Mouse (Mus musculus): ENCODE results near the gene Tmem89. TPM values are rescaled to one million over a fixed set of nuclear protein-coding genes. Genes with fewer than 3 reads are reported as not detected.

The Tmem89 gene
- polyA plus RNA-seq, 1 experiment = not detected

- Histone ChIP-seq H3K36me3 (ENCODE audit: control insufficient read depth, insufficient read depth) (peaks cover 51% of the 10 kb centered on the region), H3K4me3 (ENCODE audit: insufficient read depth, poor library complexity, severe bottlenecking) (no peak overlapping the region), H3K79me3 (ENCODE audit: low read depth) (peaks cover 3% of the 10 kb centered on the region), H3K27me3 (ENCODE audit: control insufficient read depth, insufficient read depth, insufficient read length) (no peaks in the 10 kb centered on the region), H3K79me2 (ENCODE audit: control insufficient read depth, insufficient read depth) (peaks cover 15% of the 10 kb centered on the region), H3ac (ENCODE audit: control insufficient read depth, insufficient read length, low read depth) (no peak overlapping the region)
- TF ChIP-seq MYOG (IDR thresholded peaks at IDR 0.05; ENCODE audit: control insufficient read depth, extremely low read depth, insufficient read length) (no peak), MAX (IDR thresholded peaks at IDR 0.05) (no peak), CTCF (IDR thresholded peaks at IDR 0.05; ENCODE audit: control insufficient read depth, insufficient read depth, insufficient read length) (no peak), MYOD1 (IDR thresholded peaks at IDR 0.05; ENCODE audit: control insufficient read depth, insufficient read length, low read depth) (no peak)
Observed at GRCm38 (mm10) chr9:108949967-108950728, 35.7 kb downstream of the Tmem89 start.

GRCm38 (mm10) chr9:108953081-108953636 lies 38.7 kb downstream of the Tmem89 start, which contains the start of gene Col7a1:
Gene Col7a1, plus strand, starts transcription at chr9:108953586.
- Histone ChIP-seq H3K4me3 (ENCODE audit: insufficient read depth, poor library complexity, severe bottlenecking) (peak within 1 kb of the TSS; percentile 37), H3ac (ENCODE audit: control insufficient read depth, insufficient read length, low read depth) (peak within 1 kb of the TSS; percentile 57)
- TF ChIP-seq FOSL1 (IDR thresholded peaks at IDR 0.05; ENCODE audit: insufficient read depth, low read length, poor library complexity, severe bottlenecking) (peak; percentile 18), MYOD1 (IDR thresholded peaks at IDR 0.05; ENCODE audit: control insufficient read depth, insufficient read length, low read depth) (peak; percentile 91), MYOG (IDR thresholded peaks at IDR 0.05; ENCODE audit: control insufficient read depth, extremely low read depth, insufficient read length) (no peak)

GRCm38 (mm10) chr9:108955241-108955640 lies 40.8 kb downstream of the Tmem89 start:
- no peak overlapping the region for H3K4me3 ChIP-seq (ENCODE audit: insufficient read depth, poor library complexity, severe bottlenecking)
- H3K79me2 ChIP-seq (ENCODE audit: control insufficient read depth, insufficient read depth) = peaks cover 36% of the 10 kb centered on the region
- no peak overlapping the region for H3ac ChIP-seq (ENCODE audit: control insufficient read depth, insufficient read length, low read depth)
- peaks cover 23% of the 10 kb centered on the region for H3K36me3 ChIP-seq (ENCODE audit: control insufficient read depth, insufficient read depth)
- no peaks in the 10 kb centered on the region for H3K27me3 ChIP-seq (ENCODE audit: control insufficient read depth, insufficient read depth, insufficient read length)
- TF ChIP-seq MAX (IDR thresholded peaks at IDR 0.05) (no peak), MYOD1 (IDR thresholded peaks at IDR 0.05; ENCODE audit: control insufficient read depth, insufficient read length, low read depth) (no peak), CTCF (IDR thresholded peaks at IDR 0.05; ENCODE audit: control insufficient read depth, insufficient read depth, insufficient read length) (no peak), USF1 (IDR thresholded peaks at IDR 0.05; ENCODE audit: low read depth) (no peak), CEBPB (IDR thresholded peaks at IDR 0.05; ENCODE audit: low read depth) (no peak), FOSL1 (IDR thresholded peaks at IDR 0.05; ENCODE audit: insufficient read depth, low read length, poor library complexity, severe bottlenecking) (no peak), MYOG (IDR thresholded peaks at IDR 0.05; ENCODE audit: control insufficient read depth, extremely low read depth, insufficient read length) (no peak)
- peaks cover 5% of the 10 kb centered on the region for H3K79me3 ChIP-seq (ENCODE audit: low read depth)

More at GRCm38 (mm10) chr9:108953081-108953636, 38.7 kb downstream of the Tmem89 start, which contains the start of gene Col7a1:
- H3K27me3 ChIP-seq (ENCODE audit: control insufficient read depth, insufficient read depth, insufficient read length) = no peaks in the 10 kb centered on the region
- peaks cover 36% of the 10 kb centered on the region for H3K79me2 ChIP-seq (ENCODE audit: control insufficient read depth, insufficient read depth)
- peaks cover 36% of the 10 kb centered on the region for H3K36me3 ChIP-seq (ENCODE audit: control insufficient read depth, insufficient read depth)
- peaks cover 5% of the 10 kb centered on the region for H3K79me3 ChIP-seq (ENCODE audit: low read depth)

GRCm38 (mm10) chr9:108955846-108956245 lies 41.4 kb downstream of the Tmem89 start:
- Histone ChIP-seq H3K36me3 (ENCODE audit: control insufficient read depth, insufficient read depth) (peaks cover 28% of the 10 kb centered on the region), H3K79me3 (ENCODE audit: low read depth) (peaks cover 5% of the 10 kb centered on the region)

GRCm38 (mm10) chr9:108963577-108963976 lies 49.2 kb downstream of the Tmem89 start:
- Histone ChIP-seq H3K79me3 (ENCODE audit: low read depth) (no peaks in the 10 kb centered on the region), H3K36me3 (ENCODE audit: control insufficient read depth, insufficient read depth) (peaks cover 25% of the 10 kb centered on the region), H3K4me3 (ENCODE audit: insufficient read depth, poor library complexity, severe bottlenecking) (no peak overlapping the region), H3K79me2 (ENCODE audit: control insufficient read depth, insufficient read depth) (no peaks in the 10 kb centered on the region), H3ac (ENCODE audit: control insufficient read depth, insufficient read length, low read depth) (no peak overlapping the region), H3K27me3 (ENCODE audit: control insufficient read depth, insufficient read depth, insufficient read length) (no peaks in the 10 kb centered on the region)
- TF ChIP-seq MYOG (IDR thresholded peaks at IDR 0.05; ENCODE audit: control insufficient read depth, extremely low read depth, insufficient read length) (no peak), USF1 (IDR thresholded peaks at IDR 0.05; ENCODE audit: low read depth) (no peak), CTCF (IDR thresholded peaks at IDR 0.05; ENCODE audit: control insufficient read depth, insufficient read depth, insufficient read length) (no peak), MYOD1 (IDR thresholded peaks at IDR 0.05; ENCODE audit: control insufficient read depth, insufficient read length, low read depth) (no peak), MAX (IDR thresholded peaks at IDR 0.05) (no peak), CEBPB (IDR thresholded peaks at IDR 0.05; ENCODE audit: low read depth) (no peak), FOSL1 (IDR thresholded peaks at IDR 0.05; ENCODE audit: insufficient read depth, low read length, poor library complexity, severe bottlenecking) (no peak)

More at GRCm38 (mm10) chr9:108955846-108956245, 41.4 kb downstream of the Tmem89 start:
- H3K4me3 ChIP-seq (ENCODE audit: insufficient read depth, poor library complexity, severe bottlenecking) = no peak overlapping the region
- TF ChIP-seq USF1 (IDR thresholded peaks at IDR 0.05; ENCODE audit: low read depth) = no peak
- no peak for TF ChIP-seq CEBPB (IDR thresholded peaks at IDR 0.05; ENCODE audit: low read depth)
- no peak for TF ChIP-seq MYOG (IDR thresholded peaks at IDR 0.05; ENCODE audit: control insufficient read depth, extremely low read depth, insufficient read length)
- TF ChIP-seq MAX (IDR thresholded peaks at IDR 0.05) = no peak
- TF ChIP-seq FOSL1 (IDR thresholded peaks at IDR 0.05; ENCODE audit: insufficient read depth, low read length, poor library complexity, severe bottlenecking) = no peak
- no peak for TF ChIP-seq CTCF (IDR thresholded peaks at IDR 0.05; ENCODE audit: control insufficient read depth, insufficient read depth, insufficient read length)
- TF ChIP-seq MYOD1 (IDR thresholded peaks at IDR 0.05; ENCODE audit: control insufficient read depth, insufficient read length, low read depth) = no peak
- no peaks in the 10 kb centered on the region for H3K27me3 ChIP-seq (ENCODE audit: control insufficient read depth, insufficient read depth, insufficient read length)
- peaks cover 36% of the 10 kb centered on the region for H3K79me2 ChIP-seq (ENCODE audit: control insufficient read depth, insufficient read depth)
- H3ac ChIP-seq (ENCODE audit: control insufficient read depth, insufficient read length, low read depth) = no peak overlapping the region

Data from C2C12 (cell line).